Mouse (Mus musculus) small intestine, adult 2 months (tissue): ENCODE results near the gene Zmiz1.

Experiments used
- CTCF ChIP-seq: fragments of 200-500 bp; IDR thresholded peaks from 2 replicates; pipeline ENCODE4 v1.5.1; 2012; ENCODE audit warnings: low read depth, mild to moderate bottlenecking, control low read depth, inconsistent platforms, low read length, moderate library complexity, mixed read lengths; ENCODE audit not compliant: insufficient replicate concordance, insufficient read length; ENCODE audit errors: extremely low read depth
- POLR2A ChIP-seq: fragments of 200-500 bp; IDR thresholded peaks from 2 replicates; pipeline ENCODE4 v1.6.1; 2012; ENCODE audit warnings: low read depth, mild to moderate bottlenecking, control low read depth, inconsistent platforms, low read length, moderate library complexity

DNA sequence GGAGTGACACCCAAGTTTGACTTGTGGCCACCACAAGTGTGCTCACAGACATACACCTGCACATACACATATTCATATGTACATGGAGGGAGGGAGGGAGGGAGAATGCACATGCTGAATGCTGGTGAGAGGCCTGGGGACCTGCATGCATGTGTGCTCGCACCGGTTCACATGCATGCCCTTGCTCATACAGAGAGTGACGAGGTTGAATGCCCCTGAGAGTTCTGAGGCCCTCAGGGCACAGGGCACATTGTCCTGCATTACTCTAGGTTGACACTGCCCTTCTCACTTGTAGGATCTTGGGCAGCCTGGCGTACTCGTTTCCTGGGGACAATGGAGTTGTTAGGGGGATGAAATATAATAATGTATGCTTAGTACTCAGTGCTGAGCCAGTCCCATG is 23.4 kb downstream of the Zmiz1 start:
- TF ChIP-seq POLR2A = no peak
- TF ChIP-seq CTCF = no peak
